Mouse (Mus musculus) thymus, postnatal 10 days (tissue): ENCODE data around the gene Klhdc10.
A peak's percentile ranks its signal among the peaks of the same experiment; 100 is the strongest.

Experiments
- DNase-seq, 2 experiments: peaks; one replicate each; pipeline ENCODE4 v3.0.0; 2021; ENCODE audit warnings: low spot score in 2 of 2

The Klhdc10 gene

DNA sequence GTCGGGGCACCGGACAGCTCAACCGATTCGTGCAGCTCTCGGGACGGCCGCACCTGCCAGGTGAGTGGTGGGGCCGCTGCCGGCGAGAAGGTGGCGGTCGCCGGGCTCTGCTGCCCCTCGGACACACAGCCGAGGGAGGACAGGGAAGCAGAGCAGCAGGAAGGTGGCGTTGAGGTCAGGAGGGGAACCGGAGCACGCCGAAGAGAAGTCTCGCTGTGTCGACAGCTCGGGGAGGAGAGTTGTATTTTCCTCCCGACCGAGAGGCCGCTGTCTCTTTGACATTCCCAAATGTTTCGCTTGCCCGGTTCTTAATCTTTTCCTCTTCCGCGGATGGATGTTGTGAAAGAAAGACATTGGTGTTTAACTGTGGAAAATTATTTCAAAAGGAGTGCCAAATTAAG, 423 bp downstream of the Klhdc10 start:
- DNase-seq: no peak

GRCm38 (mm10) chr6:30403465-30403864, 1.8 kb downstream of the Klhdc10 start:
- peak; percentile 39 to 60 for DNase-seq

DNA sequence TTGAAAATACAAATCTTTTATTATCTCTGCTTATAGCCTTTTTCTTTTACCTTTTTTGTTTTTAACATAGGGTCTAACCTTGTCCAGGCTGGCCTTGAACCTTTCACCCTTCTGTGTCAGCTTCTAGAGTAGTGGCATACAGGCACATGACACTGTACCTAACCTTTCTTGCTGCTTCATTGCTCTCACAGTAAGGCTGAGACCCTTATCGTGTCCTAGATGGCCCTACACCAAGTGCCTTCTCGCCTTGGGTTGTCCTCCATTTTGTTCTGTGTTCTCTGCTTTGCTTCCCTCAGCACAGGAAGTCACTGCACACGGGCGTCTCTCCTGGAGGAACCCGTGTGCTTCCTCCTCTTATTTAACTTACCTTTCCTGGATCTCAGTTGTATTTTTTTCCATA, 3.0 kb downstream of the Klhdc10 start:
- no peak for DNase-seq

DNA sequence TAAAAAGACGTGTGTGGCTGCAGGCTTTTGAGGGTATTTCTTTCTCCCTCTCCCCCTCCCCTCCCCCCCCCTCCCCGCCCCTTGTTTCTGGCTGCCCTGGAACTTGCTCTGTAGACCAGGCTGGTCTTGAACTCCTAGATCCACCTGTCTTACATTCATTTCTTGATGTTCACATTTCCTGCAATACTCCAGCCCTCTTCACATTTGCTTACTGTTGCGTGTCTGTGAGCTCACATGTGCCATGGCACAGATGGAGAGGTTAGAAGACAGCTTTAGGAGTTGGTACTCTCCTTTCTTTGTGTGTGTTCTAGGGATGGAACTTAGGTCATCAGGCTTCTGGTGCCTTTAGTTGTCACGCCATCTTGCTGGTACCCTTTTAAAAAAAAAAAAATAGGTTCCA, 6.6 kb downstream of the Klhdc10 start:
- no peak for DNase-seq

GRCm38 (mm10) chr6:30409399-30410093, 7.9 kb downstream of the Klhdc10 start:
- no peak for DNase-seq

DNA sequence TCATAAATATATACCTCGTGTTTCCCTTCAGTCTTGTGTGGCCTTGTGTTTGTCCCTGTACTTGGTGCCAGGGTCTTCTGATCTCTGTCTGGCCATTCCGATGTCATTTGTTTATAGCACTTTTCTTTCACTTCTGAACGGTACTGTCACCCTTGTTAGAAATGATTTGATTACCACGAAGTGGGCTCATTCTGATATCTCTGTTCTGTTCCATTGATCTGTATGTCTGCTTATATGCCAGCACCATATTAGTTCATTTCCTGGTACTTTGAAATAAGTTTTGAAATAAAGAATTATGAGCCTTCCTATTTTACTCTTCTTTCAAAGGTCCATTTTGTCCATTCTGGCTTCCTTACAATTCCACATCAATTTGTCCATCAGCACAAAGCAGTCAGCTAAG, 9.6 kb downstream of the Klhdc10 start:
- no peak for DNase-seq

DNA sequence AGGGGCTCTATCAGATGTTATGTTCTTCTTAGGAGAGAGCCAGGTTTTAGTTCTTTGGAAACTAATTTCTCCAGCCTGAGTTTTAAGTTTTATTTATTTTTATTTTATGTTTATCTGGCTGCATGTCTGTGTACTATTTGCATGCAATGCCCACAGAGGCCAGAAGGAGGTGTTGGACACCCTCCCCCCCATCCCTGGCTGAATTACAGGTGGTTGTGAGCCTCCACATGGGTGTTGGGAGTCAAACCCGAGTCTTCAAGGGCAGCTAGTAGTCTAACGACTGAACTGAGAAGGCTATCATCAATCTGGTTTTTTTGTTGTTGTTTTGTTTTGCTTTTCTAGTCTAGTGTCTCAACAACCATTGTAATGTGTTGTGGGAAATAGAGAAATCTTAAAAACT, 14.5 kb downstream of the Klhdc10 start:
- DNase-seq: no peak

- DNase-seq: no peak
These were observed 15.1 kb downstream of the Klhdc10 start for GRCm38 (mm10) chr6:30416801-30417200.

DNA sequence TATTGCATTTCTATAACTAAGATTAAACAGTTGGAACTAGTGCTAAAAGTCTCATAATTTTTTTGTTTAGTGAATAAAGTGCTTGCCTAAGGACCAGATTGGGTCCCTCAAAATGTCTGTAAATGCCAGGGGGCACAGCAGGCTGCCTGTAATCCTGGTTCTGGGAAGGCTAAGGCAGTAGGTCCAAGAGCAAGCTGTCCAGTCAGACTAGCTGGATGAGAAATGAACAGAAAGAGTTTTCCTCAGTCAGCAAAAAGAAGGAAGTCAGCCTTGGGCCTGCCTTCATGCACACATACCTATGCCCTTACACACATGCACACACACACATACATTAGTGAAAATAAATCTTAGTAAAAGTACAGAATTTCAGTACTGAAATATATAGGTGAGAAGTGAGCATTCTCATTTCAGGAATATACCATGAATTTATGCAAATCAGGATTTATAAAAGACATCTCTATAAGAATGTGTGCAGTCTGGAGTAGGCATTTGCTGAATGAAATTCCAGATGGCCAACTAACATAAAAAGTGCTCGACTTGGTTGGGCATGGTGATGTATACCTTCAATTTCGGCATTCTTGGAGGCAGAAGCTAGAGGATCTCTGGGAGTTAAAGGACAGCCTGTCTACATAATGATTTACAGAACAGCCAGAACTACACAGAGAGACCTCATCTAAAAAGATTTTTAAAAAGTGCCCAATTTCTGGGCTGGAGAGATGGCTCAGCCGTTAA, 31.0 kb downstream of the Klhdc10 start:
- DNase-seq: no peak

- no peak for DNase-seq
These were observed 34.8 kb downstream of the Klhdc10 start for GRCm38 (mm10) chr6:30436476-30436875.

DNA sequence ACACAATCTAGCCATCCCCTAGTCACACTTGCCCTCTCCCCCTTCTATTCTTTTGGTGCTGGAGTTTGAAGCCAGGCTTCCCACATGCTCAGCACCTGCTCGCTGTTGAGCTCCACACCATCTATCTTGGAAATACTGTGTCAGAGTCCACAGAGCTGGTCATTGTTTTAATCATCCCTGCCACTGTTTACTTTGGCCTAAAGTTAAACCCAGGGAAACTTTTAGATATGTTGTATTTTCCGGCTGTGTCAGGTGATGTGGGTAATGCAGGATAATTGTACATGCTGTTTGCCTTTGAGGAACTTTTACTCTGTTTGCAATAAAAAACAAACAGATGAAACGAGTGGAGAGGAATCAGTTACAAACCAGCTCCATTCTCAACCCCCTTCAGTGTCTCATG, 35.4 kb downstream of the Klhdc10 start:
- DNase-seq: no peak

DNA sequence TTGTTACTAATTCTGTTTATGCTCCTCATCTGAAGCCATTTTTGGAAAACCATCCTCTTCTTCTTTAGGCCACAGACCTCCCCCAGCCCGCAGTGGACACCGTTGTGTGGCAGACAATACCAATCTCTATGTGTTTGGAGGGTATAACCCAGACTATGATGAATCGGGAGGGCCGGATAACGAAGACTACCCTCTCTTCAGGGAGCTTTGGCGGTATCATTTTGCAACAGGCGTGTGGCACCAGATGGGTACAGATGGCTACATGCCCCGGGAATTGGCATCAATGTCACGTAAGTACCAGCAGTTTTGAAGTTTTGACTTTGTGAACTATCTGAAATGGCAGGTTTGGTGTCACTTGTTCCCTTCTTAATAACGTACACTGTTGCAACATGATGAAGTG, 37.9 kb downstream of the Klhdc10 start:
- no peak for DNase-seq

GRCm38 (mm10) chr6:30456991-30457390, 55.3 kb downstream of the Klhdc10 start:
- no peak for DNase-seq

- DNase-seq: no peak
These were observed 57.0 kb downstream of the Klhdc10 start for GRCm38 (mm10) chr6:30458626-30459025.

DNA sequence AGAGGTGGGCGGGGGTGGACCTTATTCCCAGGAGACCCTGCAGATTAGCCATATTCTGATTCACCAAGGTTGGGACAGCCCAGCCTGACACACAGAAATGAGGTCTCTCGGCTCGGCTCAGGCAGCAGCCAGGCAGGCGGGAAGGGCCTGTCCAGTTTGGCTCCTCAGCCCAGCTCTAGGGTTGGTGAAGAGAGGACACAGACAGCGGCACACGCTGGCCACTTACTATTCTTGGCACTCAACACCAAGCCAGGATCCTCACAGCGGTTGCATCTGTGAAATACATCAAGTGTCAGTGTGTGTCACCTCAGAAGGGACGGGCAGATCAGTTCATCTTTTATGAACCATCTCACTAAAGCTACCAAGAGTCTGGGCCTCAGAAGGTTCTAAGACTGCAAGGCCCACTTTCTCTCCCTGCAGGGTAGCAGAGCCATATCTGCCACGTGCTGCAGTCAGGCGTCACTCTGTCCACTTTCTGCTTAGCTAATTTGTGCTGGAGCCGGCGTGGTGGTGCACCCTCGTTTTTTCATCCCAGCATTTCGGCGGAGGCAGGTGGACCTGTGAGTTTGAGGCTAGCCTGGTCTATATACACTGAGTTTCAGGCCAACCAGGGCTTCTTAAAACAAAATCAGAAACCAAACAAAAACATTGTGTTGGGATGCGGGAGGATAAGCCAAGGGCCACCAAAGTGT, 57.5 kb downstream of the Klhdc10 start:
- no peak for DNase-seq

DNA sequence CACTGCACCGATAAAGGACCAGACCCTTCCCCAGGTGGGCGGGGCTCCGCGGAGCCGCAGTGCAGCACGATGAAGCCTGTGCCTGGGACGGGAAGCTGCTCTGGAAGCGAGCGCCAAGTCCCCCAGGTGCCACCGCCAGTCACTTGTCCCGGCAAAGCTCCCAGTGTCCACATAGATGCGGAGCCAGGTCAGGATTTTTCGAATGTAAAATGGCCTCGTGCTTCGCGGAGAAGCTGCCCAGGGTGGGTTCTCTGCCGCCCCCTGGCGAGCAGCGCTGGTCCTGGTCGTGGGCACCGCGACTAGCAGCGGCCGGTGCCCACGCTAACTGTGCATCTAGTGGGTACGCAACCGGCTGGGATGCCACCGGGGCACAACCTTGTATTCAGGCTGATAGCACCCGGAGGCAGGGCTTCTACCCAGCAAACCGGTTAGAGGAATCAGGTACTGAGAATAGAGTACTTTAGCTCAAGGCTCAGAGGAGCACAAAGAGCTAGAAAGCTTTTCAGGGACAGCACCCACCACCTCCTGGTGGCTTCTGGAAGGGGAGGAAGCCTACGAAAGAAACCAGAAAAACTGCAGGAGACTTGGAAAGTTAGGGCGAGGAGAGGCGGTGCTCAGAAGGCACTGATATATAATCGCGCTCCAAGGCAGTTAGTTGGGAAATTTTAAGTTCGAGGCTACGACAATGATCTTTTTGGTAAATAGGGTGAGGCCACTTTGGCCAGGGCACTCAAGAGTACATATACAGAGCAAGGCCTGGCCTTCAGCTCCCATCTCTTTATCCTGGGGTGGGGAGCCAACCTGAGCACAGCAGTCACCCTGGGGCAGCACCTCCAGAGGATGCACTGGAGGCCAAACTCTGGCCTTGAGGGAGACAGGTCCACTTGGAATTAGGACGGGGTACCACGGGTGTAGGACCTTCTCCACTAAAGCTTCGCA, 58.4 kb downstream of the Klhdc10 start:
- peak; percentile 57 to 88 for DNase-seq

DNA sequence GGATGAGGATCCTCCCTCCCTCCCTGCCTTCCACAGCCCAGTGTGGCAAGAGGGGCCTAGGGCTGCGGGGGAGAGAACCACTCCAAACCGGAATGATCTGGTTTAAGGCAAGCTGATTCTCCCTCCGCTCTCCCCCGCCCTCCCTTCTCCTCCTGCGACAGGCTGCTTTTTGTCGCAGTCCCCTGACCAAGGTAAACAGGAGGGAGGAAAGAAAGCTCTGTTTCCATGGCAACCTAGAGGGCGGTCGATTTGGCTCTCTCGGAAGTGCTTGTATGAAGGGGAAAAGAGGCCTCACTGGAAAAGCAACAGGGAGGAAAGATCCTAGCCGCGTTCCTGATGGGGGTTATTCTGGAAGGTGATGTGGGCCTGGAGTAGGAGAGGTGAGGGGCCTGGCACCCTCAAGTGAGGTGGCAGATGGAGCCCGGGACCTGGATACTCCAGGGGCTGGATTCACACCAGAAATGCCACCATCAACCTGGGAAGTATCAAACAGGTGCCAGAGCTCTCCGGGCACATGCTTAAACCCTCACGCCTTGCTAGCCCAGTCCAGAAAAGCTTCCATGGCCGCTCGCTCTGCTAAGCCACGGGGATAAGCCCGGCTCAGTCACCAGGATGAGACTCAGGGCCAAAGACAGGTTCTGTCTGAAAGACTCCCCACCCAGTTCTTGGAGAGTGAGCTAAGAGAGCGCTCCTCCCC, 59.2 kb downstream of the Klhdc10 start:
- DNase-seq: peak; percentile 7 to 31

GRCm38 (mm10) chr6:30461755-30462344, 60.2 kb downstream of the Klhdc10 start:
- DNase-seq: no peak

- no peak for DNase-seq
These were observed 61.2 kb downstream of the Klhdc10 start for GRCm38 (mm10) chr6:30462822-30463221.

- DNase-seq: no peak
These were observed 63.9 kb downstream of the Klhdc10 start for GRCm38 (mm10) chr6:30465586-30465985.

DNA sequence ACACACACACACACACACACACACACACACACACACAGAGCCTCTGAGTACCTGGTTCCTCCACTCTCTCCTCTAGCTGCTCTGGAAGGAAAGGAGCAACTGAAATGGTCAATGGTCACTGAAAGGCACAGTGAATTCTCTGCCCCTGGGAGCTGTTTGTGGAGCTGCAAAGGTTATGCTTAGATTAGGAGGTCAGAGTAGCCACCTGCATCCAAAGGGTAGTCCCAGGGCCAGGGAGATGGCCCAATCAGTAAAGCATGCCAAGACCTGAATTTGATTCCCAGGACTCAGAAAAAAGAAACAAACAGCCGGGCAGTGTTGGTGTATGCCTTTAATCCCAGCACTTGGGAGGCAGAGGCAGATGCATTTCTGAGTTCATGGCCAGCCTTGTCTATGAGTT, 66.4 kb downstream of the Klhdc10 start:
- DNase-seq: no peak
